Mouse (Mus musculus): Measurements from ENCODE around the gene Heatr6.
A peak's percentile ranks its signal among the peaks of the same experiment; 100 is the strongest.

- TF ChIP-seq CTCF (IDR thresholded peaks at IDR 0.05; ENCODE audit: extremely low read depth, insufficient read length, insufficient replicate concordance, low read depth, low read length) (peak; percentile 71; the same call in 1 of the 2 replicates), POLR2A (IDR thresholded peaks at IDR 0.05; ENCODE audit: low read depth, low read length) (no peak)
Measured at GRCm38 (mm10) chr11:83832389-83832788, 78.9 kb downstream of the Heatr6 start.

All from small intestine, adult 2 months (tissue).